Mouse (Mus musculus) E14TG2a.4 (cell line): Measurements from ENCODE around the gene Auts2.

ENCODE experiments used
- CTCF ChIP-seq: conservative IDR thresholded peaks from 2 replicates; pipeline ENCODE4 v1.5.1; 2014; ENCODE audit warnings: low read length
- NANOG ChIP-seq: IDR thresholded peaks from 2 replicates; pipeline ENCODE4 v1.6.1; 2014; ENCODE audit warnings: borderline replicate concordance, low read length, mixed read lengths
- POU5F1 ChIP-seq: IDR thresholded peaks from 2 replicates; pipeline ENCODE4 v1.6.1; 2014; ENCODE audit warnings: low read length, borderline replicate concordance

- TF ChIP-seq CTCF = no peak
- no peak for TF ChIP-seq NANOG
- TF ChIP-seq POU5F1 = no peak
Observed at GRCm38 (mm10) chr5:131960432-131960831, 582.7 kb downstream of the Auts2 start.
